Mouse (Mus musculus) olfactory bulb, adult 2 months (tissue): ENCODE measurements at regions not wholly inside any gene's neighbourhood (a gene's known extent, or its start where the extent isn't known, plus 50 kb on each side); places are given as distances from the start of the nearest gene placed in this dataset.

Source experiments
- CTCF ChIP-seq: fragments of 200-500 bp; IDR thresholded peaks from 2 replicates; pipeline ENCODE4 v1.5.1; 2012; ENCODE audit warnings: low read depth, mild to moderate bottlenecking, low read length, moderate library complexity; ENCODE audit not compliant: insufficient read depth
- POLR2A ChIP-seq: fragments of 200-500 bp; IDR thresholded peaks from 2 replicates; pipeline ENCODE4 v1.6.1; 2012; ENCODE audit warnings: mild to moderate bottlenecking, low read depth, low read length, moderate library complexity; ENCODE audit not compliant: insufficient read depth

- TF ChIP-seq POLR2A: no peak
- no peak for TF ChIP-seq CTCF
Measured at GRCm38 (mm10) chr12:54288747-54289146, 85.1 kb upstream of the Egln3 start.
